Mouse (Mus musculus) embryonic fibroblast, embryonic 13.5 days (primary cell): Measurements from ENCODE around the gene Tbcel. TPM values are rescaled to one million over a fixed set of nuclear protein-coding genes. Genes with fewer than 3 reads are reported as not detected.

Experiments
- H3K27ac ChIP-seq: 2 replicates; pipeline ENCODE4 v1.5.1; 2012; ENCODE audit warnings: low read length, control low read depth, inconsistent platforms; ENCODE audit not compliant: insufficient read depth
- H3K4me1 ChIP-seq: 2 replicates; pipeline ENCODE4 v1.6.1; 2011; ENCODE audit warnings: low read length; ENCODE audit not compliant: control insufficient read depth, insufficient read depth
- H3K4me3 ChIP-seq: 2 replicates; pipeline ENCODE4 v1.5.1; 2011; ENCODE audit warnings: mild to moderate bottlenecking, control low read depth, low read length; ENCODE audit not compliant: insufficient read depth
- CTCF ChIP-seq: IDR thresholded peaks from 2 replicates; pipeline ENCODE4 v1.5.1; 2011; ENCODE audit warnings: mild to moderate bottlenecking, control low read depth, low read length, moderate library complexity, borderline replicate concordance; ENCODE audit not compliant: insufficient read depth
- POLR2A ChIP-seq: IDR thresholded peaks from 2 replicates; pipeline ENCODE4 v1.6.1; 2011; ENCODE audit warnings: low read depth, mild to moderate bottlenecking, control low read depth, low read length, moderate library complexity
- polyA plus RNA-seq: library from polyadenylated mRNA; stranded (reverse); fragments of >200 nt; gene quantifications from 2 replicates; pipeline ENCODE4 v1.2.4, GENCODE M21; 2011; ENCODE audit warnings: low read depth; ENCODE audit not compliant: missing spikeins, insufficient read length

Gene Tbcel
- polyA plus RNA-seq, 1 experiment, result 21.2 TPM

DNA sequence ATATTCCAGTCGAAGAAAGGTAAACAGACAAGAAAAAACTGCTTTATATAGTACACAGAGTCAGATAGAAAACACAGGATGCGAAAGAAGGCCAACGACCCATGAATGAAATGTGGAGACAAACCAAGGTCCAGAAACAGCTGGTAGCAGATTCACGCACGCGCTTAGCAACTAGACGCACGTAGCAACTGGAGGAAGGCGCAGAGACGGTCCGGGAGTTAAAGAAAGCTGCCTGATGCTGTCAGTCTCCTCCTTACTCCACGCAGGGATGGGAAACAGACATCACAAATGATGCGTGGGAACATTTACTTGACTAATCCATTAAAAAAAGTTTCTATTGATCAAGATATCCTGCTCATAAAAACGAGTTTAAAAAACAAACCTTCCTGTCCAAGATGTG, 10.6 kb upstream of the Tbcel start:
- TF ChIP-seq CTCF, result no peak
- no peak overlapping the region for H3K27ac ChIP-seq

DNA sequence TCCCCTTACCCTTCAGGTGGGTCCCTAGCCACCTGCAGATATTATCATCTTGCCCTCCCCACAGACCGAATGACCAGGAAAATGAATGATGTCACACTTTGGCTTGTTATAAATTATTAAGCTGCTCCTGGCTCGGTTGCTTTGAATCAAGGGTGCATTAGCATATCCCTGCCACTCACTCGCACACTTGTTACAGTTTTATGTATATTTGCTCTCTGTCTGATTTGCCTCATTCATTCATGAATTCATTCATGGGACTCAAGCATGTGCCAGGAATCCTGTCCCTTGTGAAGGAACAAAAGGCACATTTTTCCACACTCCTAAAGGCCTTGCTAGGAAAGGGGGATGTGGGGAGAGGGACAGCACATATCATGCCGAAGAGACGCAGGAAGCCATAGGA, 5.5 kb upstream of the Tbcel start:
- no peak overlapping the region for H3K4me3 ChIP-seq
- TF ChIP-seq CTCF, result no peak
- TF ChIP-seq POLR2A, result no peak
- no peak overlapping the region for H3K27ac ChIP-seq
- peaks cover 3% of the 10 kb centered on the region; the same call in 1 of the 2 replicates for H3K4me1 ChIP-seq

More for the DNA sequence above, 10.6 kb upstream of the Tbcel start:
- peaks cover 3% of the 10 kb centered on the region; the same call in 1 of the 2 replicates for H3K4me1 ChIP-seq
- H3K4me3 ChIP-seq, result no peak overlapping the region

DNA sequence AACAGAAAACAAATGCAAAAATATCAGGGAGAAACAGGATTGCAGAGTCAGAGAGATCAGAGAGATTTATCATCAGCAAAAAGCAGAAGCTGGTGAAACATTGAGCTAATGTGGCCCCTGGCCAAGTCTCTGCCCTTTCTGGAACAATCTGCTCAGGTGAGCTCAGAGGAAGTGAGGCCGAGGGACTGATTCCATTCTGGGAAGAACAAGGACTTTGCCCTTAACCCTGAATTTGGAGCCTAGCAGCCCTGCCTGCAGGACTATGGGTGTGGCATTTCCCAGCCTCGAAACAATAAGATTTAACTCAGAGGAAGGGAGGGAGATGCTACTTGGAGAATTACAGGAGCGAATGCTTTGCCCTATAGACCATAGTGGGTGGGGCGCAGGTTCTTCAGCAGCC, 4.7 kb upstream of the Tbcel start:
- H3K27ac ChIP-seq, result no peak overlapping the region
- no peak overlapping the region for H3K4me3 ChIP-seq
- H3K4me1 ChIP-seq, result peaks cover 3% of the 10 kb centered on the region; the same call in 1 of the 2 replicates
- TF ChIP-seq POLR2A, result no peak

DNA sequence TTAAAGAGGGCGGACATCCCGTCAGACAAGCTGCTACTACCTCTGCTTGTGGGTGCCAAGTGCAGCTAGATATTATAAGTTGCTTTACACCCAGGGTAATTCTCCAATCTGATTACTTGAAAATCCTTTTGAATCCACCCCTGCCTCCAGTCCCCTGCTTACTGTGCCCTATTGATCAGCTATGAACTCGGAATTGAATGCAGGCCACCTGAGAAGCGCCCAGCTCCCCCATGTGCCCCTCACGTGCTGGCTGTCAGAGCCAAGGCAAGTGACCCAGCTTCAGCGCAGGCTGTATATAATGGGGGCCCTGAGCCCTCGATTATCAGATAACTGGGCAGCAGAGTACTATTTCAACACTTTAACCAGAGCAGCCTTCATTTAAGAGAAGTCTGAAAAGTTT, 626 bp upstream of the Tbcel start:
- Histone ChIP-seq H3K27ac (no peak overlapping the region), H3K4me1 (no peaks in the 10 kb centered on the region), H3K4me3 (no peak overlapping the region)
- TF ChIP-seq CTCF, result no peak
- TF ChIP-seq POLR2A, result no peak

DNA sequence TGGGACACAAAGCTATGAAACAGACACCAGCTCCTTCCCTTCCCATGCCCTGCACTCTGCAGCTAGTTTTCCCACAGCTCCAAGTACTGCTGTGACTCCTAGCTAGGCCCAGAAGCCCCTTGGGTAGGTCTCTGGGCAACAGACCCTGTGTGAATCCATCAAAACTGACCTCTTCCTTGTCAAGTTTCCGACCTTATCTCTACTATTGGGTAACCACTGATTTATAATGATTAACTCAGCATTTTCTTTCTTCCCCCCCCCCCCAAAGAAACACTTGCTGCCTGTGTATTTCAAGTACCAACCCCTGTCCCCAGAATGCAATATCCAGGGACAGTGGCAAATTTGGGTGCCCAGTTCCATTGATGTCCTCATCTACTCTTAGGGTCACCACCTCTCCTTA, 587 bp downstream of the Tbcel start:
- TF ChIP-seq CTCF (no peak), POLR2A (no peak)
- no peaks in the 10 kb centered on the region for H3K4me1 ChIP-seq
- H3K27ac ChIP-seq, result no peak overlapping the region
- no peak overlapping the region for H3K4me3 ChIP-seq

DNA sequence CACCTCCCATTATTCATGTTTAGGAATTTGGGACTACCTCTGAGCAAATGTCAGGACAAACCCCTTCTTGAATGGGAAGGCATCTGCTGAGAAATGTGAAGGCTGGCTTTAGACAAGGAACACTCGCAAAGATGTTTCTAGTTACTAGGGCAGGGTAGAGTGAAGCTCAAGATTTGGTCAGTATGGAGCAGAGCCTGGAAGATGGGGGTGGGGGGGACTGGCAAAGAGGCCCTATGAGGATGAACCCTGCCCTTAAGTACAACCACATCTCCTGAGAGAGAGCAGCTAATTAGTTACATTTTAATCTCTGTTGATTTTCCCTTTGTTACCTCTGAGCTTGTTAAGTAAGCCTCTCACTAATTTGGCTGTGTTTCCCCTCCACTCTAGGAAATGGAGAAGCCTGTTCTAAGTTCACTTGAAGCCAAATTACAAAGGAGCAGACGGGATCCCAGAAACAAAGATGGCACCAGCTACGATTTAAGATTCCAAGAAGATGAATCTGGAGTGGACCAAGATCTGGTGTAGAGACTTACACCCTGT, 2.6 kb downstream of the Tbcel start:
- Histone ChIP-seq H3K4me3 (no peak overlapping the region), H3K27ac (no peak overlapping the region), H3K4me1 (no peaks in the 10 kb centered on the region)
- TF ChIP-seq CTCF (no peak), POLR2A (no peak)

DNA sequence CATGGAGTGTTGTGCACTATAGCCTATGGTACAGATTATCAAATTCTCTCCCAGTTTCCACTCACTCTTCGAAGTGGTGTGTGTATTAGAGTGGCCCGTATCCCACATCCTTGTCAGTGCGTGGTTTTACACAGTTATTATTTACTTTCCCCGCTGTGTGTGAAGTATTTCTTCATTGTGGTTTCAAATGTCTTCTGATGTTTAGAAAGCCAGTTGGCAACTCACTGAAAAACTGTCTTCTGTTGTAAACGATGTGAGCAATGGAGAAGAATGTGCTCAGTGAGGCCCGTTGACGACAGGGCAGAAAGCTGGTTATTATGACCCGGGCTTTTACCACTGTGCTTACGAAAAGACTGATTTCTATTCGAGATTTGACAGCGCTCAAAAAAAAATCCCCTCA, 3.0 kb downstream of the Tbcel start:
- TF ChIP-seq POLR2A (no peak), CTCF (no peak)
- no peak overlapping the region for H3K4me3 ChIP-seq
- no peak overlapping the region for H3K27ac ChIP-seq
- H3K4me1 ChIP-seq, result no peaks in the 10 kb centered on the region

DNA sequence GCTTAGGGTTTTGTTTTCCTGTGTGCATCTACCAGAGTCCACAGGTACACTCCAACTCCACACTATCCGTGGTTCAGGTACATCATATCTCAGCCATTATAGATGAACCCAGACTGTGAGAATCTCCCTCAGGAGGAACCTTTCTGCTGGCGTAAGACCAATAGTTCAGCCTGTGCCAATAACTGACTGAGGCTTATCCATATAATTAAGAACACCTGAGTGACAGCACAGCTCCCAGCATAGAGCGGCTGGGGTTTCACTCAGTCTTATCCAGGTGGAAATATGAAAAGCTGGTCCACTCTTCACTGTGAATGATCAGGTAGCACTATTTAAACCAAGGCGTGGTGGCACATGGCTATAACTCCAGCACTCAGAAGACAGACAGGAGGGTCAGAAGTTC, 3.9 kb downstream of the Tbcel start:
- H3K4me1 ChIP-seq, result no peaks in the 10 kb centered on the region
- no peak overlapping the region for H3K27ac ChIP-seq
- TF ChIP-seq POLR2A (no peak), CTCF (no peak)
- no peak overlapping the region for H3K4me3 ChIP-seq

DNA sequence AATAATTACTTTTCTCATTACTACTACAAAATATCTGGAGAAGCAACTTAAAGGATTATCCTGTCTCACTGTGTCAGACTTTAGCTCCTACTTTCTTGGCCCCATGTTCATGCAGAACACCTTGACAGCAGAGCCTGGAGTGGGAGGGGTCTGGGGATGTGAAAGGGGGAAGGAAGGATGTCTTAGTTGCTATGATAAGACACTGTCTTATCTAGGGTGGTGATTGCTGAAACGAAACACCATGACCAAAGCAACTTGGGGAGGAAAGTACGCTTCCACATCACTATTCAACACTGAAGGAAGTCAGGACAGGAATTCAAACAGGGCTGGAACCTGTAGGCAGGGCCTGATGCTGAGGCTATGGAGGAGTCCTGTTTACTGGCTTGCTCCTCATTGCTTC, 11.3 kb downstream of the Tbcel start:
- TF ChIP-seq POLR2A (no peak), CTCF (no peak)
- Histone ChIP-seq H3K4me1 (no peaks in the 10 kb centered on the region), H3K4me3 (no peak overlapping the region), H3K27ac (no peak overlapping the region)

DNA sequence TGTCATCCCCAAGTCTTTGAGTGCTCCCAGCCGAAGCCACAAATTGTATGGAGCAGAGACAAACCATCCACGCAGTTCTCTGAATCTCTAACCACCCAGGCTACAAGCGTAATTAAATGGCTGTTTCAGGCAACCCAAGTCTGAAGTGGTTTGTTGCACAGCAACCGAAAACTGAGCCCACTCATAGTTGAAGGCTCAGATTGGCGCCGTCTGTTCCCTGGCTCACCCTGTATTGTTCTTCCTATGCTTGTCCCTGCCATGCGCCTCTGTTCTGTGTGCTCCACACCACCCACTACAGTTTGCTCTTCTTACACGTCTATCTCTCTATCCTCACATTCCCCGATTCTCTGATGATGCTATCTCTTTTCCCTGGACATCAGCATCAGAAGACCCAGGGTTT, 15.8 kb downstream of the Tbcel start:
- no peak for TF ChIP-seq CTCF
- TF ChIP-seq POLR2A, result no peak
- Histone ChIP-seq H3K27ac (no peak overlapping the region), H3K4me1 (no peaks in the 10 kb centered on the region), H3K4me3 (no peak overlapping the region)
